Mouse (Mus musculus): ENCODE data around the gene Fpr2. TPM values are rescaled to one million over a fixed set of nuclear protein-coding genes. Genes with fewer than 3 reads are reported as not detected.
A peak's percentile ranks its signal among the peaks of the same experiment; 100 is the strongest.
"Not testable (repeated sequence)": the region's sequence is repeated elsewhere in the genome, so short reads cannot be mapped to it uniquely, and the experiment has no call there.

The Fpr2 gene
- polyA plus RNA-seq (2016; fragmentation: Nextera tagmentation; extraction: Ambion mirVana) = not detected in 2 replicates

GRCm38 (mm10) chr17:17887774-17888248 is at the start of gene Fpr2, which contains the start of gene Fpr3:
Gene Fpr2 (plus strand): TSS chr17:17887824.
Gene Fpr3 (plus strand): TSS chr17:17887852.
- Histone ChIP-seq H3K9me3 (replicated peaks) (no peaks in the 10 kb centered on the region), H3K27ac (no peak within 1 kb of the TSS), H3K4me1 (no peaks in the 10 kb centered on the region), H3K36me3 (no peaks in the 10 kb centered on the region), H3K4me3 (no peak within 1 kb of the TSS), H3K27me3 (no peaks in the 10 kb centered on the region), H3K9ac (no peak within 1 kb of the TSS), H3K4me2 (replicated peaks) (no peak within 1 kb of the TSS)
- WGBS = 69% methylated on average over 1 of the region's 1 CpGs
- ATAC-seq (ENCODE audit: low FRiP score) = no peak

DNA sequence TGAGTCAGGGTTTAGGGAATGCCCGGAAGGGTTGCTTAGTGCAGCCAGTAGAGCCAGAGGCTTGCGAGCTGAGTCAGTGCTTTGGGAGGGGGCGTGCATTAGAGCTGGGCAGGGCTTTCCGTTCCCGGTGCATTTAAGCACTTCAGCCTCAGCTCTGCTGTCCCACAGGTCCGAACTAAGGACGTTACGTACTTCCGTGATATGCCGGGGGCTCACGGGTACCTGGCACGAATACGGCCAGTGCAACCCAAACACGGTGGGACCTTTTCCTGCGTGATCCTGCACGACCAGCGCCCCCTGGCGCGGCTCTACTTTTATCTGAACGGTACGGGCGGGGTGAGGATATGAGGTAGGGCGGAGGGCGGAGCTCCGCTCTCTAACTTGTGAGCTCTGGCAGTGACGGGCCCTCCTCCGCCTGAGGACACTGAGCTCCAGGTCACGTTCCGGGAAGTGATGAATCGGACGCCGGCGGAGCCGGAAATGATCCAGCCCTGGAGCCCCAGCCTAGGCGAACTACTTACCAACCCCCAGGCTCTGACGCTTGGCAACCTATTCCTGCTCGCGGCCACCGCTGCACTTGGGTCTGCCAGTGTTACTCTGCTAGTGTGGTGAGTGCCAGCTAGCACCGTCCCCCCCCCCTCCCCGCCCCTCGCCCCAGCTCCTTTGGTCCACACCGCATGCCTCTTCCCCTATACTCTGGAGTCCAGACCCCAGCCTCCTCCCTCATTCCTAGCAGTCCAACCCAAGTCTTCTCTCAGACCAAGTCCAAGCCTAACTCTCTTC is 49.5 kb upstream of the Fpr2 start:
- WGBS = under 1% methylated on average over 43 of the region's 43 CpGs
- Histone ChIP-seq H3K9me3 (replicated peaks) (no peaks in the 10 kb centered on the region), H3K27ac (peak overlapping the region; percentile 77), H3K27me3 (no peaks in the 10 kb centered on the region), H3K4me2 (replicated peaks) (peak overlapping the region; percentile 61), H3K4me3 (peak overlapping the region; percentile 39), H3K4me1 (peaks cover 52% of the 10 kb centered on the region), H3K36me3 (peaks cover 47% of the 10 kb centered on the region), H3K9ac (peak overlapping the region; percentile 58)
- ATAC-seq (ENCODE audit: low FRiP score) = peak; percentile 97

- peaks cover 41% of the 10 kb centered on the region for H3K4me1 ChIP-seq
- no peak overlapping the region for H3K4me2 ChIP-seq (replicated peaks)
- 93% methylated on average over 2 of the region's 2 CpGs for WGBS
- H3K4me3 ChIP-seq = no peak overlapping the region
- no peak overlapping the region for H3K27ac ChIP-seq
- no peaks in the 10 kb centered on the region for H3K27me3 ChIP-seq
- no peak overlapping the region for H3K9ac ChIP-seq
- H3K36me3 ChIP-seq = peaks cover 42% of the 10 kb centered on the region
- H3K9me3 ChIP-seq (replicated peaks) = no peaks in the 10 kb centered on the region
- no peak for ATAC-seq (ENCODE audit: low FRiP score)
Measured at GRCm38 (mm10) chr17:17839276-17839675, 48.3 kb upstream of the Fpr2 start.

DNA sequence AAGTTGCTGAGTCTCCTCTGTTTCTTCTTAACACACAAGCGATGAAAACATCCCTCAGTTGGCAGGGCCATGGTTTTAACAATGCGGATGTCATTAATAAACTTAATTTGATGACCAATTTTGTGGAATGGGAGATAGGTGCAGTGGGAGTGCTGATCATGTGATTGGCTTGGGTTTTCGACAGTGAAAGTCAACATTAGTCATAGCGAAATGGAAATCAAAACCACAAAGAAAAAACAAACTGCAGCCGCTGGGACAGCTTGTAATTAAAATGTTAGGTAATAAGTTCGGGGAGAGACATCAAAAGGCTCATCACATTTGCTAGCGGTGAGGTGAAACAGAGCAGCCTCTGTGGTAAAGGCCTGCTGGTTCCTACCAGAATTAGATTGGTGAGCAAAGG is 46.8 kb upstream of the Fpr2 start:
- Histone ChIP-seq H3K4me1 (peaks cover 27% of the 10 kb centered on the region), H3K27me3 (no peaks in the 10 kb centered on the region), H3K9me3 (replicated peaks) (no peaks in the 10 kb centered on the region), H3K4me2 (replicated peaks) (no peak overlapping the region), H3K9ac (no peak overlapping the region), H3K27ac (no peak overlapping the region), H3K36me3 (peaks cover 39% of the 10 kb centered on the region), H3K4me3 (no peak overlapping the region)
- WGBS = 93% methylated on average over 7 of the region's 7 CpGs
- ATAC-seq (ENCODE audit: low FRiP score) = no peak

- 73% methylated on average over 27 of the region's 27 CpGs for WGBS
- H3K9me3 ChIP-seq (replicated peaks) = no peaks in the 10 kb centered on the region
Measured at GRCm38 (mm10) chr17:17843534-17844261, 43.9 kb upstream of the Fpr2 start.

GRCm38 (mm10) chr17:17844606-17845005 is 43.0 kb upstream of the Fpr2 start:
- H3K9ac ChIP-seq; H3K9me3 ChIP-seq (replicated peaks); H3K4me3 ChIP-seq; H3K27ac ChIP-seq; H3K4me2 ChIP-seq (replicated peaks); H3K27me3 ChIP-seq; H3K4me1 ChIP-seq; ATAC-seq (ENCODE audit: low FRiP score): not testable (repeated sequence)
- 81% methylated on average over 3 of the region's 3 CpGs for WGBS
- H3K36me3 ChIP-seq = peaks cover 23% of the 10 kb centered on the region; the same call in 1 of the 2 replicates

More at GRCm38 (mm10) chr17:17843534-17844261, 43.9 kb upstream of the Fpr2 start:
- Histone ChIP-seq H3K4me1 (peaks cover 1% of the 10 kb centered on the region; the same call in 1 of the 2 replicates), H3K36me3 (peaks cover 27% of the 10 kb centered on the region; the same call in 1 of the 2 replicates), H3K4me2 (replicated peaks) (no peak overlapping the region), H3K9ac (no peak overlapping the region), H3K27ac (0 out of 2 replicates have a peak overlapping the region, but pooled peaks have one; percentile 12), H3K27me3 (peaks cover 6% of the 10 kb centered on the region; the same call in 1 of the 2 replicates), H3K4me3 (no peak overlapping the region)
- ATAC-seq (ENCODE audit: low FRiP score) = peak; percentile 68

GRCm38 (mm10) chr17:17845187-17846027 is 42.2 kb upstream of the Fpr2 start:
- Histone ChIP-seq H3K27ac (no peak overlapping the region), H3K4me2 (replicated peaks) (no peak overlapping the region), H3K36me3 (peaks cover 16% of the 10 kb centered on the region; the same call in 1 of the 2 replicates), H3K9ac (no peak overlapping the region), H3K9me3 (replicated peaks) (no peaks in the 10 kb centered on the region), H3K27me3 (peaks cover 15% of the 10 kb centered on the region), H3K4me3 (no peak overlapping the region), H3K4me1 (no peaks in the 10 kb centered on the region)
- ATAC-seq (ENCODE audit: low FRiP score) = no peak
- WGBS = 78% methylated on average over 10 of the region's 10 CpGs

- no peaks in the 10 kb centered on the region for H3K9me3 ChIP-seq (replicated peaks)
- H3K36me3 ChIP-seq = 0 out of 2 replicates have a peak, but pooled peaks cover 4% of the 10 kb centered on the region
- no peak overlapping the region for H3K9ac ChIP-seq
- WGBS = 84% methylated on average over 2 of the region's 2 CpGs
- no peak overlapping the region for H3K4me3 ChIP-seq
- H3K27ac ChIP-seq = no peak overlapping the region
- no peak for ATAC-seq (ENCODE audit: low FRiP score)
- peaks cover 15% of the 10 kb centered on the region for H3K27me3 ChIP-seq
- H3K4me2 ChIP-seq (replicated peaks) = no peak overlapping the region
- no peaks in the 10 kb centered on the region for H3K4me1 ChIP-seq
Measured at GRCm38 (mm10) chr17:17848988-17849387, 38.6 kb upstream of the Fpr2 start.

DNA sequence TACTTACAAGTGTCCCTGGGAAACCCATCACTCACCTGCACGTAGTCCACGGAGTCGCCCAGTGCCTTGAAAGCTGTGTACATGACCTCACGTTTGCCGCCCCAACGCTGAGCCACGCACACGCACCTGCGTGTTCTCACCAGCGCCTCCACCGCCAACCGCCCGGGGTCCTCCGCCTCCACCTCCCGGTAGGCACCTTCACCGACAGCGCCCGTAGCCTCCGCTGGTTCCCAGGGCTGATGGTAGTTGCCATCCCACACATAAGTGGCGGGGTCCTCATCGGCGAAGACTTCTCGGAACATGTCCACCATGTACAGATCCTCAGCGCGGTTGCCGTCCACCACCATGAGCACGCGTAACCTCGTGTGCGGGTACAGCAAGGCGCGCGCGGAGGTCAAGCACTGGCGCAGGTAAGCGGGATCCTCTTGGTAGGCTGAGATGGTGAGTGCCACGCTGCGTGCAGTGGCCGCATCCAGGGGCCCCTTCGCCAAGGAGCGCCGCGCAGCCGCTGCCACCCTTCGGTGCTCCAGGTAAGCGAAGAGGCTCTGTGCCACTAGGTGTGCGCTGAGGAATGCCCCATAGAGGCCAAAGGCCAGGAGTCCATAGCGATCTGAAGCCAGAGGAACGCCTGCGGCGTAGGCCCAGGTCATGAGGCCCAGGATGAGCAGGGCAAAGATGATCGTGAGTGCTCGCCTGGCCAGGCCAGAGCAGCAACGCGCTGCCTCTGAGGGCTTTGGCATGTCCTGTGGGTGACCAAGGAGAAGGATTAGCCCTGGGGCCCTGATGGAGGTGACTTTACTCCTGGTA is 37.5 kb upstream of the Fpr2 start:
- H3K27me3 ChIP-seq = peaks cover 15% of the 10 kb centered on the region
- peak; percentile 36; the same call in 1 of the 2 replicates for ATAC-seq (ENCODE audit: low FRiP score)
- no peaks in the 10 kb centered on the region for H3K4me1 ChIP-seq
- H3K4me2 ChIP-seq (replicated peaks) = peak overlapping the region; percentile 29
- whole genome bisulfite sequencing = 20% methylated on average over 55 of the region's 55 CpGs
- no peaks in the 10 kb centered on the region for H3K9me3 ChIP-seq (replicated peaks)
- peak overlapping the region; percentile 8; the same call in 1 of the 2 replicates for H3K4me3 ChIP-seq
- H3K27ac ChIP-seq = no peak overlapping the region
- no peak overlapping the region for H3K9ac ChIP-seq
- H3K36me3 ChIP-seq = 0 out of 2 replicates have a peak, but pooled peaks cover 4% of the 10 kb centered on the region

- peaks cover under 1% of the 10 kb centered on the region for H3K27me3 ChIP-seq
- 49% methylated on average over 8 of the region's 8 CpGs for WGBS
- ATAC-seq (ENCODE audit: low FRiP score) = peak; percentile 6; the same call in 1 of the 2 replicates
Measured at GRCm38 (mm10) chr17:17855064-17855838, 32.4 kb upstream of the Fpr2 start, which contains the start of gene Has1. Gene Has1 (minus strand): TSS chr17:17855205.

More at GRCm38 (mm10) chr17:17855064-17855838, 32.4 kb upstream of the Fpr2 start, which contains the start of gene Has1:
- Histone ChIP-seq H3K4me3 (no peak within 1 kb of the TSS), H3K27ac (no peak within 1 kb of the TSS), H3K4me2 (replicated peaks) (no peak within 1 kb of the TSS), H3K4me1 (no peaks in the 10 kb centered on the region), H3K9me3 (replicated peaks) (no peaks in the 10 kb centered on the region), H3K36me3 (0 out of 2 replicates have a peak, but pooled peaks cover 4% of the 10 kb centered on the region), H3K9ac (0 out of 2 replicates have a peak within 1 kb of the TSS, but pooled peaks have one; percentile 27)

All from hindbrain, embryonic 12.5 days (tissue).